Mouse (Mus musculus) layer of hippocampus, postnatal 14 days (tissue): ENCODE data around the gene Olfr1299. TPM values are rescaled to one million over a fixed set of nuclear protein-coding genes. Genes with fewer than 3 reads are reported as not detected.

ENCODE experiments used
- DNase-seq, 2 experiments: peaks; one replicate each; pipeline ENCODE4 v3.0.0; 2021 to 2022; ENCODE audit warnings: low spot score in 2 of 2, mixed read lengths in 1 of 2
- long read RNA-seq, 2 experiments: library from polyadenylated mRNA; stranded (forward); transcript quantifications; one replicate each; pipeline ENCODE4 v2.0.0; 2021
- total RNA-seq, 2 experiments: library from RNA; stranded (reverse); gene quantifications; 2 replicates each; pipeline ENCODE4 v1.2.3; 2021

The Olfr1299 gene
- not detected for total RNA-seq
- long read RNA-seq, experiment 1: 0 reads
- long read RNA-seq, experiment 2: 0 reads

GRCm38 (mm10) chr2:111661119-111661518, at the start of gene Olfr1299:
Gene Olfr1299 (plus strand): TSS chr2:111661419.
- DNase-seq: no peak

- DNase-seq: no peak
These were observed 34.8 kb upstream of the Olfr1299 start, which contains the start of gene Olfr1297 for GRCm38 (mm10) chr2:111626397-111626796. Gene Olfr1297 (minus strand): TSS chr2:111626497.

GRCm38 (mm10) chr2:111649101-111649500, 12.1 kb upstream of the Olfr1299 start, which contains the start of gene Olfr1298:
Gene Olfr1298 (minus strand): TSS chr2:111649201.
- DNase-seq: no peak

Other genes starting within 250 kb of the Olfr1299 start
- gene Olfr1286, start 238.3 kb upstream of the Olfr1299 start, total RNA-seq: not detected
- not detected for gene Olfr1287, start 212.3 kb upstream of the Olfr1299 start, total RNA-seq
- not detected for gene Olfr1288, start 187.3 kb upstream of the Olfr1299 start, total RNA-seq
- gene Olfr1289, start 180.6 kb upstream of the Olfr1299 start, total RNA-seq: not detected
- gene Olfr1290, start 167.6 kb upstream of the Olfr1299 start, total RNA-seq: not detected
- gene Olfr1291-ps1, start 164.2 kb upstream of the Olfr1299 start, total RNA-seq: not detected
- not detected for gene Olfr1293-ps, start 136.2 kb upstream of the Olfr1299 start, total RNA-seq
- not detected for gene Olfr1294, start 121.1 kb upstream of the Olfr1299 start, total RNA-seq
- not detected for gene Olfr1295, start 91.7 kb upstream of the Olfr1299 start, total RNA-seq
- not detected for gene Olfr1297, start 34.9 kb upstream of the Olfr1299 start, total RNA-seq
- gene Olfr1298, start 12.2 kb upstream of the Olfr1299 start, total RNA-seq: not detected
- not detected for gene Olfr1301, start 89.6 kb downstream of the Olfr1299 start, total RNA-seq
- gene Olfr1302, start 116.0 kb downstream of the Olfr1299 start, total RNA-seq: not detected
- gene Olfr1303, start 158.9 kb downstream of the Olfr1299 start, total RNA-seq: not detected
- gene Olfr1305, start 215.7 kb downstream of the Olfr1299 start, total RNA-seq: not detected